Mouse (Mus musculus): ENCODE data around the gene Cse1l. TPM values are rescaled to one million over a fixed set of nuclear protein-coding genes. Genes with fewer than 3 reads are reported as not detected.

Cse1l gene
- total and polyA plus RNA-seq, 3 experiments: 76.0 to 165 (median 162) TPM

Other genes with a start within 250 kb of the Cse1l start
- 11.6 and 18.5 TPM in 2 replicates for gene Prex1, start 192.2 kb upstream of the Cse1l start, total RNA-seq (2012; rRNA removed)
- 4.9 and 5.5 TPM in 2 replicates for gene Prex1, start 192.2 kb upstream of the Cse1l start, total RNA-seq (2014; rRNA removed)
- gene Prex1, start 192.2 kb upstream of the Cse1l start, polyA plus RNA-seq (2012; ENCODE audit: insufficient read length, low read depth): 14.6 and 19.5 TPM in 2 replicates
- 6.0 and 7.1 TPM in 2 replicates for gene Trp53rkb, start 113.5 kb upstream of the Cse1l start, total RNA-seq (2012; rRNA removed)
- 7.0 and 8.8 TPM in 2 replicates for gene Trp53rkb, start 113.5 kb upstream of the Cse1l start, total RNA-seq (2014; rRNA removed)
- gene Trp53rkb, start 113.5 kb upstream of the Cse1l start, polyA plus RNA-seq (2012; ENCODE audit: insufficient read length, low read depth): 7.8 and 9.1 TPM in 2 replicates
- 11.2 and 12.5 TPM in 2 replicates for gene Arfgef2, start 100.5 kb upstream of the Cse1l start, total RNA-seq (2012; rRNA removed)
- 8.2 and 9.2 TPM in 2 replicates for gene Arfgef2, start 100.5 kb upstream of the Cse1l start, total RNA-seq (2014; rRNA removed)
- 15.3 and 18.7 TPM in 2 replicates for gene Arfgef2, start 100.5 kb upstream of the Cse1l start, polyA plus RNA-seq (2012; ENCODE audit: insufficient read length, low read depth)
- gene Stau1, start 90.3 kb downstream of the Cse1l start, total RNA-seq (2012; rRNA removed): 10.3 and 10.5 TPM in 2 replicates
- 6.9 and 8.0 TPM in 2 replicates for gene Stau1, start 90.3 kb downstream of the Cse1l start, total RNA-seq (2014; rRNA removed)
- gene Stau1, start 90.3 kb downstream of the Cse1l start, polyA plus RNA-seq (2012; ENCODE audit: insufficient read length, low read depth): 30.7 and 36.2 TPM in 2 replicates
- 157 and 186 TPM in 2 replicates for gene Ddx27, start 109.2 kb downstream of the Cse1l start, total RNA-seq (2012; rRNA removed)
- 137 and 139 TPM in 2 replicates for gene Ddx27, start 109.2 kb downstream of the Cse1l start, total RNA-seq (2014; rRNA removed)
- 224 and 228 TPM in 2 replicates for gene Ddx27, start 109.2 kb downstream of the Cse1l start, polyA plus RNA-seq (2012; ENCODE audit: insufficient read length, low read depth)
- gene Znfx1, start 157.0 kb downstream of the Cse1l start, total RNA-seq (2012; rRNA removed): 8.1 and 9.0 TPM in 2 replicates
- 4.1 and 5.1 TPM in 2 replicates for gene Znfx1, start 157.0 kb downstream of the Cse1l start, total RNA-seq (2014; rRNA removed)
- 7.7 and 9.0 TPM in 2 replicates for gene Znfx1, start 157.0 kb downstream of the Cse1l start, polyA plus RNA-seq (2012; ENCODE audit: insufficient read length, low read depth)